Mouse (Mus musculus) embryonic facial prominence, embryonic 15.5 days (tissue): ENCODE results near the gene Oat. TPM values are rescaled to one million over a fixed set of nuclear protein-coding genes. Genes with fewer than 3 reads are reported as not detected.

Experiments used
- ATAC-seq: fragments of 200-750 bp; cut with Nextera tagmentation; 2 replicates; pipeline ENCODE4 v1.8.0; 2017; ENCODE audit warnings: low read depth, moderate TSS enrichment; ENCODE audit not compliant: insufficient number of reproducible peaks, low FRiP score, low TSS enrichment
- H3K27ac ChIP-seq: fragments of 300-500 bp; sonication (generic); replicated peaks from 2 replicates; pipeline ENCODE4 v1.5.1; 2015; ENCODE audit warnings: mild to moderate bottlenecking, inconsistent platforms
- H3K27me3 ChIP-seq: fragments of 300-500 bp; sonication (generic); 2 replicates; pipeline ENCODE4 v1.6.1; 2015; ENCODE audit warnings: inconsistent platforms
- H3K36me3 ChIP-seq: fragments of 300-500 bp; sonication (generic); 2 replicates; pipeline ENCODE4 v1.6.1; 2015; ENCODE audit warnings: mild to moderate bottlenecking, inconsistent platforms
- H3K4me1 ChIP-seq: fragments of 300-500 bp; sonication (generic); 2 replicates; pipeline ENCODE4 v1.6.1; 2015; ENCODE audit warnings: inconsistent platforms
- H3K4me2 ChIP-seq: fragments of 300-500 bp; sonication (generic); replicated peaks from 2 replicates; pipeline ENCODE4 v1.6.1; 2015; ENCODE audit warnings: mild to moderate bottlenecking, inconsistent platforms
- H3K4me3 ChIP-seq: fragments of 300-500 bp; sonication (generic); replicated peaks from 2 replicates; pipeline ENCODE4 v1.5.1; 2015; ENCODE audit warnings: mild to moderate bottlenecking, inconsistent platforms
- H3K9ac ChIP-seq: fragments of 300-500 bp; sonication (generic); 2 replicates; pipeline ENCODE4 v1.6.1; 2015; ENCODE audit warnings: inconsistent platforms
- H3K9me3 ChIP-seq: fragments of 300-500 bp; sonication (generic); replicated peaks from 2 replicates; pipeline ENCODE4 v1.6.1; 2016; ENCODE audit warnings: inconsistent platforms
- WGBS: fragments of 180-500 bp; shearing (Covaris S2); methylation state at CpG from one replicate; pipeline ENCODE4 v1.1.7; 2015; 5-methylcytosine and 5-hydroxymethylcytosine counted together
- polyA plus RNA-seq: library from polyadenylated mRNA; unstranded; fragments of >200 nt; fragmentation: Nextera tagmentation; extraction: Ambion mirVana; gene quantifications from 2 replicates; pipeline ENCODE4 v1.2.1, GENCODE M21; 2015

Gene Oat
- polyA plus RNA-seq, 1 experiment from 2014 or later = 237 TPM

DNA sequence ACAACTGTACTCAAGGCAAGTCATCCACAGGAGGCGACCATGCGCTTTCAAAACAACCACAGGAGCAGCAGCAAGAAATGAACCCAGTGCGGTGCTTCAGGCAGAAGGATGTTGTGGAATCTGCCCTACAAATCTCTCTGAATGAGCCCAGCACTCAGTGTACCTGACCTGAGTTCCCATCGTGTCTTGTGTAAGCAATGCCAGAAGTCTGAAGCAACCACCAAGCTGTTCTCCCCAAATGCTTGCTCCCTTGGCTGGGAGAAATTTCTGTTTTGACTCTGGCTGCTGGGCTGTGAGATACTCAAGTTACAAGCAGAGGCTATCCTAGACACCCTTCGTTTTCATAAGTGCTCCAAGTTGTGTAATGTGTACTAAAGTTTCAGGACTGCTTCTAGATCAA lies 29.5 kb upstream of the Oat start:
- no peak for ATAC-seq
- Histone ChIP-seq H3K4me1 (peaks cover 8% of the 10 kb centered on the region; the same call in 1 of the 2 replicates), H3K9me3 (no peaks in the 10 kb centered on the region), H3K9ac (no peak overlapping the region), H3K36me3 (no peaks in the 10 kb centered on the region), H3K4me3 (no peak overlapping the region), H3K27me3 (peaks cover 42% of the 10 kb centered on the region), H3K27ac (no peak overlapping the region), H3K4me2 (no peak overlapping the region)
- 46% methylated on average over 5 of the region's 5 CpGs for WGBS

DNA sequence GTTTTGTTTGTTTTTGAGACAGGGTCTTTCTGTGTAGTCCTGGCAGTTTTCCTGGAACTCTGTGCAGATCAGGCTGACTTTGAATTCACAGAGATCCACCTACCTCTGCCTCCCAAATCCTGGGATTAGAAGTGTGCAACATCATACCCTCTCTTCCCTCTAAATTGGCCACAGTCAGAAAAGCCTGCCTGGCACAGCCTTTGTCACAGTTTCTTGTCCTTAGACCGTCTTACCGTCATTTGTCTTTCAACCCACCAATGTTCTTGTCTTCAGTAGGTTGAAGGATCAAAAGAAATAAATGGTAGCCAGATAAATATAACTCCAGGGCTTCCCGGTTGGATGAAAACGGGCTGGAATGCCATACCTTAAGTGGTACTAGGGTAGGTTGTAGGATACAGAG lies 28.5 kb upstream of the Oat start:
- Histone ChIP-seq H3K4me2 (no peak overlapping the region), H3K27me3 (peaks cover 52% of the 10 kb centered on the region), H3K9ac (no peak overlapping the region), H3K9me3 (no peaks in the 10 kb centered on the region), H3K4me3 (no peak overlapping the region), H3K36me3 (no peaks in the 10 kb centered on the region), H3K4me1 (peaks cover 7% of the 10 kb centered on the region), H3K27ac (no peak overlapping the region)
- WGBS = 76% methylated on average over 4 of the region's 4 CpGs
- ATAC-seq = no peak

DNA sequence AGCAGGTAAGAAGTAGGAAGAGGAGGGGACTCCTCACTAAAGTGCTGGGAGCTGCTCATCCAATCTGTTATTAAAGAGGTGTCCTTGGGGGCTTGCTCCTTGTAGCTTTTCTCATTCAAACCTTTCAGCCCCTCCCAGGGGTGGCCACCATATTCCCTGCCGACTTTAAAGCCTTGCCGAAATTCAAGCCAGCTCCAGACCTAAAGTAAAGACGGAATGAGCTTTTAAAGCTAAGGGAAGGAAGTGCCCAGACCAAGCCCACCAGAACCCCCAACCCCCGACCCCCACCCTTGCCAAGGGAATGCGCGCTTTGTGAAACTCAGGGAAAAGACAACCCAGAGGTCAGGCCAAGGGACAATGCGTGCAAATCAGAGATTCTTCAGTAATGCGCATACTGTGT lies 24.7 kb upstream of the Oat start:
- Histone ChIP-seq H3K27me3 (peaks cover 88% of the 10 kb centered on the region), H3K9ac (no peak overlapping the region), H3K4me1 (peaks cover 37% of the 10 kb centered on the region), H3K4me2 (no peak overlapping the region), H3K9me3 (no peaks in the 10 kb centered on the region), H3K36me3 (no peaks in the 10 kb centered on the region), H3K27ac (no peak overlapping the region), H3K4me3 (no peak overlapping the region)
- WGBS = 10% methylated on average over 8 of the region's 8 CpGs
- ATAC-seq = no peak

DNA sequence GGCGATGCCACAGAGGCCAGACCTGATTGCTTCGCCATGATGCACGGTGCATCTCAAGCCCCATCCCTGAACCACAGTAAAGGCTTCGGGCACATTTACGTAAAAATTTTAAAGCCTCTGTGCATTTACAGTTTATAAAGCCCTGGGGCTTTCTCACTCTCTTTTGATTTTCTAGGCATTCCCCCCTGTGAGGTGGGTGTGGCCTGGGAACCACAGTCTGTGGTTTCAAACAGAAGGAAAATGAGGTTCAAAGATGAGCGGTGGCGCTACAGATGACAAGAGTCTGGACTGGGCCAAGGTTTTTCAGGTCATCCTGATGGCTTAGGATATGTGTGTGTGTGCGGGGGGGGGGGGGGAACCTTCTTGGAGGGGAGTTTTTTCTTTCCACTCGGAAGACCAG lies 23.8 kb upstream of the Oat start:
- Histone ChIP-seq H3K4me2 (peak overlapping the region; percentile 66), H3K27ac (no peak overlapping the region), H3K9me3 (no peaks in the 10 kb centered on the region), H3K4me1 (peaks cover 37% of the 10 kb centered on the region), H3K9ac (no peak overlapping the region), H3K36me3 (no peaks in the 10 kb centered on the region), H3K4me3 (peak overlapping the region; percentile 38), H3K27me3 (peaks cover 92% of the 10 kb centered on the region)
- under 1% methylated on average over 9 of the region's 9 CpGs for WGBS
- no peak for ATAC-seq

DNA sequence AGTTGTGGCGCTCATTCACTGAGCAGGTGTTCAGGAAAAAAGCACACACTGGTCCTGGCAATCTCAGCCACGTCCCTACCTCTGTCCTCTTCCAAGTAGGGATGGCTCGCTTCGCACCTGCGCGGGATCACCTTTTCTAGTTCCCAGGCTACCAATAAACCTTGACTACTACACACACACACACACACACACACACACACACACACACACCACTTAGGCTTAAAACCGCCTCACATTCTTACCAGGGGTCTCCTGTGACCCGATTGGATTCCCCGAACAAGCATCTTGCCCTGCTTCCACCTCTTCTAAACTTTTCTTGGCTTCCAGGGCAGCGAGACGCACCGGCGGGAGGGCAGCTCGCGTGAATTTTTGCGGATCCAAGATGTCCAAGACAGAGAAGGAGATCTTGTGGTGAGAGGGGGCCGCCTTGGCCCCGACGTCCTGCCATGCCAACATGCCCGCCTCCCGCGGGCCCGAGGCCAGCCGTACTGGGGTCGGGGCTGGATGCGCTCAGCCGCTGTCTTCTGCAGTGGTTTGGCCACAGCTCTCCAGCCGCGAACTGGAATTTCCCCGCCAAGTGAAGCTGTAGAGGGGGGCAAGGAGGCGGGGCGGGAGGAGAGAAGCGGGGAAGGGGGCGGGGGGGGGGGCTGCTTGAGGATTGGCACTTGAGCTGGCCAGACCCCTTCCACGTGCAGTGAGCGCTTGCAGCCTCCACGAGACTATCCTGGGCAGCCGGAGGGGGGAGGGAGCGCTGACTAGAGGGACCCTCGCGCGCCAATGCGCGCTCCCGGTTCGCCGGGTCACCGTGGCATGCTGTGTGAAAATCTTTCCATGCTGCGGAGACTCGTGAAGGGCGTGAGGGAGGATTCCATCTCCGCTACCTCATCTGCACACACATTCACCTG lies 23.1 kb upstream of the Oat start, which contains the start of gene Nkx1-2:
TSS of gene Nkx1-2 (minus strand) at position 567 of the 905 bp plus-strand sequence.
- Histone ChIP-seq H3K9ac (no peak within 1 kb of the TSS), H3K4me3 (peak within 1 kb of the TSS; percentile 38), H3K27me3 (peaks cover 88% of the 10 kb centered on the region), H3K4me2 (peak within 1 kb of the TSS; percentile 66), H3K27ac (no peak within 1 kb of the TSS), H3K4me1 (peaks cover 37% of the 10 kb centered on the region), H3K9me3 (no peaks in the 10 kb centered on the region), H3K36me3 (no peaks in the 10 kb centered on the region)
- ATAC-seq = peak; percentile 41; the same call in 1 of the 2 replicates
- WGBS = 2% methylated on average over 48 of the region's 52 CpGs

DNA sequence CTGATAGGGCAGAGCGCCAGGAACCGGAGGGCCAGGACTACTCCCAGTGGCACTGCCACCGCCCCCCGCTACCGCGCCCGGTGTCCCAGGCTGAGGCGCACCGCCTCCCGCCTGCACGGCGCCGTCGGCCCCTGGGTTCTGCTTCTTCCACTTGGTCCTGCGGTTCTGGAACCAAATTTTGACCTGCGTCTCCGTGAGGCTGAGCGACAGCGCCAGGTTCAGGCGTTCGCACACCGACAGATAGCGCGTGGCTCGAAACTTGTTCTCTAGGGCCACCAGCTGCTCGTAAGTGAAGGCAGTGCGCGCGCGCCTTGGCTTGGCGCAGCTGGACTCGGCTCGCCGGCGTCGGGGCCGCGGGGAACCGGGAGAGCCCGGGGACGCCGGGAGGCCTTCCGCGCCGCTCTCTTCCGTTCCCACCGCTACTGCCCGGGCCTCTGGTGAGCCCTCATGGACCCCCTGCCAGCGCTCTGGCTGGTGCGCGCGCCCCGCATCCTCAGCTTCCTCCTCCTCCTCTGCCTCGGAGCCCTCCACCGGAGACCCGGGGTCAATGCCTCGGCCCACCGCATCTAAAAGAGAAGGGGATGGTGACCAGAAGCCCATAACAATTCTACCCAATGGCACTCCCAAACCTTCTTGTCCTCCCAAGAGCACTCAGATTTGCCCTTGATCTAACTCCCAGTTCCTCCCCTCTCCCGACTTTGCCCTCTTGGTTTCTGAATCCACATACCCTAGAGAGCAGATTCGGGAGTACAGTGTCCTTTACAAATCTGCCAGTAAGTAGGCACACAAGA lies 21.2 kb upstream of the Oat start:
- no peak overlapping the region for H3K27ac ChIP-seq
- H3K36me3 ChIP-seq = no peaks in the 10 kb centered on the region
- 0 out of 2 replicates have a peak overlapping the region, but pooled peaks have one; percentile 6 for H3K9ac ChIP-seq
- H3K4me1 ChIP-seq = peaks cover 37% of the 10 kb centered on the region
- H3K4me2 ChIP-seq = peak overlapping the region; percentile 86
- peaks cover 72% of the 10 kb centered on the region for H3K27me3 ChIP-seq
- WGBS = under 1% methylated on average over 58 of the region's 60 CpGs
- H3K4me3 ChIP-seq = peak overlapping the region; percentile 44
- ATAC-seq = no peak
- H3K9me3 ChIP-seq = no peaks in the 10 kb centered on the region

DNA sequence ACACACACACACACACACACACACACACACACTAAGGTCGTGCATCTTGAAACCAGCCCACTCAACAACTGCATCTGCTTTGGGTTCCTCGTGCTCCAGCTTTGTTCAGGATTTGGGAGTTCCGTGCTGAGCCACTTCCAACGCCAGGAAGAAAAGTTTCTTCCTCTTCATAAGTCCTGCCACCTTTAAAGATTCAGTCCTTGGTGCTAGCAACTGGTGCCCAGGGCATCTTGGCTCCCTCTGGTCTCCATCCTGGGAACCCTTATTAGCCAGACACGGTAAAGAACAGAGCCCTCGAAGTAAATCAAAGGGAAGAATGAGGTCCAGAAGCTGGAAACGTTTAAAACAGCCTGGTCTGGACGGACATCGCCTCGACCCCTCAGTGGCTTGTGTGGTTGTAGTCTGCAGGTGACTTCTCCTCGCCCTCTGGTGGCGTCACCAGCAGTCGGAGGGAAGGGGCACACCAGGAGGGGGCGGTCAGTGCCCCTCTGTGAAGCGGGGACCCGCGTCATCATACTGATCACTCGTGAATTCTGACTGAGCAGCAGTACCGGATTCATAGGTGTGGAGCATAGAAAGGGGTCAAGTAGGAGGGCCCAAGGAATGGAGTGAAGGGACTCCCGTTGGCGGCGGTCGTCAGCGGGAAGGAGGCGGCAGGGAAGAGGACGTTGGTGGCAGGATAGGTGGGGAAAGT lies 20.5 kb upstream of the Oat start:
- H3K9me3 ChIP-seq = no peaks in the 10 kb centered on the region
- no peaks in the 10 kb centered on the region for H3K36me3 ChIP-seq
- H3K9ac ChIP-seq = no peak overlapping the region
- peak overlapping the region; percentile 44 for H3K4me3 ChIP-seq
- H3K4me2 ChIP-seq = peak overlapping the region; percentile 86
- no peak overlapping the region for H3K27ac ChIP-seq
- H3K27me3 ChIP-seq = peaks cover 64% of the 10 kb centered on the region
- H3K4me1 ChIP-seq = peaks cover 37% of the 10 kb centered on the region
- 5% methylated on average over 26 of the region's 26 CpGs for WGBS
- ATAC-seq = no peak

DNA sequence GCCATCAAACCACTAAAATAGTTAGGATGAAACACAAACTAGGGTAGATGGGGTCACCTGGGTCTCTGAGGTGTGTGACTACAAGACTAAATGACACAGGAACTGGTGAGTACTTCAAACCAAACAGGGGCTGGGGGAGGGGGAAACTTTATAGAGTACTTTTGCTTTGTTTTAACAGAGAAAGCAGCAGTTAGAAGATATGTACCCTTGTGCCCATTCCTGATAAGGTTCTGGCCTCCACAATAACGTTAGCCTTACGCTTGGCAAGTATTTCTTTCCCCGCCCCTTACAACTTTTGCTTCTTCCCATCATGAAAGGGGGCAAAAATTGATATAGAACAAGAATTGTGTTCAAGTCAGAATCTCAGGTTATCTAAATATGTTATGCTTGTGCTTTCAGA lies 19.6 kb upstream of the Oat start:
- Histone ChIP-seq H3K27me3 (peaks cover 55% of the 10 kb centered on the region), H3K9ac (no peak overlapping the region), H3K36me3 (no peaks in the 10 kb centered on the region), H3K4me3 (no peak overlapping the region), H3K4me2 (no peak overlapping the region), H3K27ac (no peak overlapping the region), H3K4me1 (peaks cover 37% of the 10 kb centered on the region), H3K9me3 (no peaks in the 10 kb centered on the region)
- no peak for ATAC-seq
- WGBS = 78% methylated on average over 3 of the region's 3 CpGs

DNA sequence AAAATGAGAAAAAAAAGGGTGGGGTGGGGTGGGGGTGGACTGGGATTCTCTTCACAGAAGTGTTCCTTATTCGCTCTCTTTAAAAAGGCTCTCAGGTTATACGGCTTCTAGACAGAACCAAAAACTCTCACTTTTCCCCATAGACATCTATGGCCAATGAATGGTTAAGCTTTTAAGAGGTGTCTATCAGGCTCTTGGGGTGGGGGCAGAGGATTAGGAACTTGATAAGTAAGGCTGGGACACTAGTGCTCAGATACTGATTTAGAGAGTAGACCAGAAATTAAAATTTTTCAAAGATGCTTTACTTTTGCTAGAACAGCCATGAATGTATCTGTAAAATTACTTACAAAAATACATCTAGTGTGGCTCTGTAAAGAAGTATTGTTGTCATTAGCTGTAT lies 18.1 kb upstream of the Oat start:
- Histone ChIP-seq H3K4me2 (no peak overlapping the region), H3K36me3 (no peaks in the 10 kb centered on the region), H3K4me3 (no peak overlapping the region), H3K4me1 (peaks cover 26% of the 10 kb centered on the region), H3K27me3 (peaks cover 40% of the 10 kb centered on the region), H3K9me3 (no peaks in the 10 kb centered on the region), H3K27ac (no peak overlapping the region), H3K9ac (no peak overlapping the region)
- ATAC-seq = no peak
- 83% methylated on average over 2 of the region's 2 CpGs for WGBS

DNA sequence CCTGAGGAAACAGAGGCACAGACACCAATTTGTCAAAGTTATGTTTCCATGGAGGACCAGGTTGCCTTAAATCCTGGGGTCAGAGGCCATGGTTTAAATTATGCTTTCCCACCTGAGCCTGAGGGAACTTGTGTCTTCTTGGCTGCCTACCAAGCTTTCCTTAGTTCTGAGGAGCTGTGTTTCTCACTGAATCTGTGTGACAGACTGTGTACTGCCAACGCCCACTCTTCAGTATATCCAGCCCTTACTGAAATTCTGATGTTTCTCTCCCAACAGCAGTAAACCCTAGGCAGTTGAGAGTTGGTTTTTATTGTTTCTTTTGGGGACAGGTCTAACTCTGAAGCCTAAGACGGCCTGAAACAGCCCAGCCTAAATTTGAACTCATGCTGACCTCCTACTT lies 17.6 kb upstream of the Oat start:
- Histone ChIP-seq H3K4me1 (peaks cover 21% of the 10 kb centered on the region), H3K36me3 (no peaks in the 10 kb centered on the region), H3K9ac (no peak overlapping the region), H3K4me2 (no peak overlapping the region), H3K9me3 (no peaks in the 10 kb centered on the region), H3K4me3 (no peak overlapping the region), H3K27me3 (peaks cover 35% of the 10 kb centered on the region), H3K27ac (no peak overlapping the region)
- ATAC-seq = no peak
- 48% methylated on average over 2 of the region's 2 CpGs for WGBS

DNA sequence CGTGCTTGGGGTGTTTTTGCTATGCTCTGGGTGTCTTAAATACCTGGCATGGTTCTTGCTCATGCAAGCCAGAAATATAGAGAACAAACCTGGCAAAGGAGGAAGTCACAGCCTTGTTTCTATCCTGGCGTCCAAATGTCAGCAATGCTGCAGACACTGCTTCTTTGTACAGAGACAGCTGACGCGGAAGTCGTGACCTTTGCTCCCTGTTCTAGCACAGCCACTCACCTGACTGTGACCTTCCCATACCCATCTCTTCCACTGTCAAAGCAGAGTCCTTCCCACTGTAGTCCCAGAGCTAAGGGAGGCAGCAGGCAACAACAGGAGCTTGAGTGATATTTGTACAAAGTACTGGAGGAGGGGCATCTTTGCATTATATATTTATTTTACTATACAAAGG lies 13.4 kb upstream of the Oat start:
- Histone ChIP-seq H3K9me3 (no peaks in the 10 kb centered on the region), H3K9ac (no peak overlapping the region), H3K4me2 (no peak overlapping the region), H3K4me3 (no peak overlapping the region), H3K36me3 (no peaks in the 10 kb centered on the region), H3K4me1 (no peaks in the 10 kb centered on the region), H3K27me3 (no peaks in the 10 kb centered on the region), H3K27ac (no peak overlapping the region)
- ATAC-seq = no peak
- WGBS = 47% methylated on average over 5 of the region's 5 CpGs
